Mouse (Mus musculus) CH12F3 (cell line): Measurements from ENCODE around the gene Hadhb.

Source experiments
- in situ Hi-C: fragments of 300-500 bp; cut with MboI; formaldehyde crosslinking; loops from 2 replicates; pipeline ENCODE4 v1.14.3; 2020; ENCODE audit warnings: low sequenced_read_pairs

Gene Hadhb

GRCm38 (mm10) chr5:30127921-30128597 lies 27.0 kb upstream of the Hadhb start:
- in situ Hi-C loops = no loop called here

- in situ Hi-C loops = no loop called here
Measured at GRCm38 (mm10) chr5:30128680-30129079, 26.4 kb upstream of the Hadhb start.

GRCm38 (mm10) chr5:30131246-30131645 lies 23.8 kb upstream of the Hadhb start:
- in situ Hi-C loops = no loop called here

GRCm38 (mm10) chr5:30132173-30132572 lies 22.9 kb upstream of the Hadhb start:
- in situ Hi-C loops = no loop called here

GRCm38 (mm10) chr5:30135711-30136231 lies 19.3 kb upstream of the Hadhb start:
- in situ Hi-C loops = no loop called here

GRCm38 (mm10) chr5:30137271-30137670 lies 17.8 kb upstream of the Hadhb start:
- in situ Hi-C loops = no loop called here

GRCm38 (mm10) chr5:30138193-30138592 lies 16.9 kb upstream of the Hadhb start:
- in situ Hi-C loops = no loop called here

GRCm38 (mm10) chr5:30146526-30146925 lies 8.5 kb upstream of the Hadhb start:
- in situ Hi-C loops = no loop called here

GRCm38 (mm10) chr5:30148133-30148920 lies 6.7 kb upstream of the Hadhb start:
- in situ Hi-C loops = no loop called here

GRCm38 (mm10) chr5:30152007-30152406 lies 3.0 kb upstream of the Hadhb start:
- in situ Hi-C loops = no loop called here

- in situ Hi-C loops = no loop called here
Measured at GRCm38 (mm10) chr5:30152413-30152812, 2.6 kb upstream of the Hadhb start.

GRCm38 (mm10) chr5:30153222-30153621 lies 1.8 kb upstream of the Hadhb start:
- in situ Hi-C loops = no loop called here

- in situ Hi-C loops = no loop called here
Measured at GRCm38 (mm10) chr5:30154013-30154412, 1.0 kb upstream of the Hadhb start.

GRCm38 (mm10) chr5:30155395-30155792 lies 346 bp downstream of the Hadhb start:
- in situ Hi-C loops = no loop called here

- in situ Hi-C loops = no loop called here
Measured at GRCm38 (mm10) chr5:30155821-30156629, 977 bp downstream of the Hadhb start.

- in situ Hi-C loops = no loop called here
Measured at GRCm38 (mm10) chr5:30159601-30160000, 4.6 kb downstream of the Hadhb start.

GRCm38 (mm10) chr5:30161836-30162235 lies 6.8 kb downstream of the Hadhb start:
- in situ Hi-C loops = no loop called here

GRCm38 (mm10) chr5:30162339-30162738 lies 7.3 kb downstream of the Hadhb start:
- in situ Hi-C loops = no loop called here

GRCm38 (mm10) chr5:30165234-30165946 lies 10.3 kb downstream of the Hadhb start:
- in situ Hi-C loops = no loop called here

- in situ Hi-C loops = no loop called here
Measured at GRCm38 (mm10) chr5:30170303-30170940, 15.4 kb downstream of the Hadhb start.
